Mouse (Mus musculus): ENCODE data around the gene Cep72.

Gene Cep72

DNA sequence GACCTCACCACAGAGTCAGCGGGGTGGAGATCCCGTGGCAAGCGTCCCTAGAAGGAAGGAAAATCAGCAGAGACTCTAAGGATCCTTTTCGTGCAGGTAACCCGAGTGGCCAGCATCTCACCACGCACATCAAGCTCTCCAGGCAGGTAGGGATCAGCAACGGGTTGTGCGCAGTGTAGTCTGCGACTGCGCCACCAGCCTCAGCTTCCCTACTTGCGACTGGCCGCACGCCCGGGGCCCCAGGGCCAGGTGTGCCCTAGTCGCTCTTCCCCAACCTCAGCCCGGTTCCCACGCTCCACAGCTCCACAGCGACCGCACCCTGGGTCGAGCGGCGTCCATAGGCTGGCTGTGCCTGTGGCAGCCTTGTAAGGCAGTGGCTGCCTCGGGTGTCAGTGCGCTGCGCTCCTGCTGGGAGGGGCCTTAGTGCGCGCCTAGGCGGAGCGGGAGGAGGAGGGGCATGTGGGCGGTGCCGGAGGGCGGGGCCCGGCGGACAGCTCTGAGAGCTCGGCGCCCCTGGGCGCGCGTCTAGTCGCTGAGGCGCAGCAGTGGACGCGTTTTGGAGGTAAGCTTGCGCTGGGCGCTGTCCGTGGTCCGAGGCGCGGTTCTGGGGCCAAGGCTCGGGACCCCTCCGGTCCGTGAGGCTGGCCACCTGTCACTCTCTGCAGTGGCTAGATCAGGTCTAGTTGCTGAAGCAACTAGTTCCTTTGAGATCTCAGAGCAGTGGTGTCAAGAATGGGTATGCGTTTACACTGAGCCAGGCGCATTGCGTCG is 53.0 kb downstream of the Cep72 start, which contains the start of gene Tppp:
TSS of gene Tppp (plus strand) at position 460 of the 771 bp plus-strand sequence.
- no peak for TF ChIP-seq GATA4 (IDR thresholded peaks at IDR 0.05; ENCODE audit: insufficient replicate concordance, low read length)

DNA sequence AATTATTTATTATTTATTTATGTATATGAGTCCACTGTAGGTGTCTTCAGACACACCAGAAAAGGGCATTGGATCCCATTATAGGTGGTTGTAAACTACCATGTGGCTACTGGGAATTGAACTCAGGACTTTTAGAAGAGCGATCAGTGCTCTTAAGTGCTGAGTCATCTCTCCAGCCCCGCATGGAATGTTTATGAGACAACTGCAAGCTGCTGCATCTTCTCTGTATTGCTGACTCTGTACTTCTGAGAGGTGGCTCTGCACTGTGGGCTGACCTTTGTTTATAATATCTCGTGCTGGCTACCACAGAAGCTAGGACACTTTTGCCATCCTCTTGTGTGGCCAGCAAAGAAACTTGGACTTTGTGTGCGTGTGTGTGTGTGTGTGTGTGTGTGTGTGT is 60.6 kb downstream of the Cep72 start:
- no peak for TF ChIP-seq GATA4 (IDR thresholded peaks at IDR 0.05; ENCODE audit: insufficient replicate concordance, low read length)

DNA sequence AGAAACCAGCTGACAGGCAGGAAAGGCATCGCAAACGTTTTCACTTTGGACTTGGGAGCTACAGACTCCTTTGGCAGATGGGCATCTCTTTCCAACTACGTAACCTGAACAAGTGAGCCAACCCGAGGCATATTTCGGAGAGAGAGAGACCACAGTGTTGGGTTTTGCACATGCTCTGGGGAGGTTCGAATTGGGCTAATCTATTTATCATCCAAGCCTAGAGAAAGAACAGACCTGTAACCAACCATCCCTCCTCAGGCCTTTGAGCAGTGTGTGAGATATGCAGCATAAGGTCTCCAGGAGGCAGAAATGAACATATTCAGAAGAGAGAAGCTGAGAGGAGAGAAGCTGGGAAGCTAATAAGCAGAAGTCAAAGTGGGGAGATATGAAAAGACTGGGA is 61.1 kb downstream of the Cep72 start:
- TF ChIP-seq GATA4 (IDR thresholded peaks at IDR 0.05; ENCODE audit: insufficient replicate concordance, low read length), result no peak

DNA sequence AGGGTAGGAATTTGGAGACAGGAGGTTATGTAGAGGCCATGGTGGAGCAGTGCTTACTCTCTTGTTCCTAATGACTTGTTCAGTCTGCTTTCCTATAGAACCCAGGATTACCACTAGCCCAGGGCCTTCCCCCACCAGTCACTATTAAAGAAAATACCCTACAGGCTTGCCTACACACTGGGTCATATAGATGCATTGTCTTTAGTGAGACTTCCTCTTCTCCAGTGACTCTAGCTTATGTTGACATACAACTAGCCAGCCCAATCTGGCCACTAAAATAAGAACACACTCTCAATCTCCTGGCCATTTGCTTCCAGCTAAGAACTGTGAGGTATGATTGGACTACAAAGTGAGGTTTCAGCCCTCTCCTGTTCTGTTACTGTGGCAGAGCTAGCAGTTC is 61.6 kb downstream of the Cep72 start:
- TF ChIP-seq GATA4 (IDR thresholded peaks at IDR 0.05; ENCODE audit: insufficient replicate concordance, low read length), result no peak

DNA sequence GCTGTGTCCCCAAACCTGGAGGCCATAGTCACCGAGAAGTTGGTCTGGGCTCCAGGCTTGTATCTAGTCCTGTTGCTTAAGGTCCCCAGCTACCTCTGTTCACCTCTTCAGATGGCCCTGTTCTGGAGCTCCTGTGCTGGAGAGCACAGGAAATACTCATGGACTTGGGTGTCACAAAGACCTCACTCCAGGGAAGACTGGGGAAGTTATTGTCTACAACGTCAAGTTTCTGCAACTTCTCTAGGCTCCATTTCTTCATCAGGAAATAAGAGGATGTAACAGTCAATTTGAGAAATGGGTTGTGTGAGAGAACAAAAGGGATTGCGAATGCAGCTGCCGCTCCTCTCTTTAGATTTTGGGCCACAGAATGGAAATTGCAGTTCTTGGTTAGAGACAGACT is 65.6 kb downstream of the Cep72 start:
- no peak for TF ChIP-seq GATA4 (IDR thresholded peaks at IDR 0.05; ENCODE audit: insufficient replicate concordance, low read length)

DNA sequence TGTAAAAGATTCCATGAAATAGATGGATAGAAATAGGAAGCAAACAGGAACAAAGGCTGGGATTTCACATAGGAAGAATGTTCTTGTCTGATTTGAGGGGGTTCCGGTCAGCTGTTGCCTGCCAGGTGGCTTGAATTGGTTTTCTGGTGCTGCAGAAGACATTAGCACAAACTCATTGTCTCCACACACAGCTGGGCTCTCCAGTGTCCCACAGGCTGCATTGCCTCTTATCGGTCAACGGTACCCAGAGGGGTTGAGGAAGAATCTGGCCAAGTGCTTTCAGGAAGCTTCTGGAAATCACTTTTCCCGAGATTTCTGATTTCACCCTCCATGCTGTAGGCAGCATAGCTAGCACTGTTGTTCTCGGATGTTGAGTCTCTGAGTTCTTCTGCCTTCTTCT is 70.8 kb downstream of the Cep72 start:
- TF ChIP-seq GATA4 (IDR thresholded peaks at IDR 0.05; ENCODE audit: insufficient replicate concordance, low read length), result no peak

DNA sequence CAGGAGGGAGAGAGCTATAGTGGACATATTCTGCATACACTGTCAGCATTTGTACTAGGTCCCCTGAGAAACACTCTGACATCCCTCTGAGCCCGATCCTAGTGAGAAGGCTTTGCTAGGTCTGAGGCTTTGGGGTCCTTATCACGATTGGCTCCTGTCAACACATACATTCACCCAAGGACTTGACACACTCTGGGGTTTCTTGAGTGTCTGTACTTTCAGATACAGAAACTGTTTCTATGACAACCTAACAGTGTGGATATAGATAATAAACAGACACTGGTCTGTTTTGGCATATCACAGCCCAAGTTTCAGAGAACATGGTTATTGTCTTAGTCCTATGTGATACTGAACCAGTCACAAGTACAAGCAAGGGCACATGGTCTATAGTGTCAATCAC is 71.3 kb downstream of the Cep72 start:
- TF ChIP-seq GATA4 (IDR thresholded peaks at IDR 0.05; ENCODE audit: insufficient replicate concordance, low read length), result no peak

DNA sequence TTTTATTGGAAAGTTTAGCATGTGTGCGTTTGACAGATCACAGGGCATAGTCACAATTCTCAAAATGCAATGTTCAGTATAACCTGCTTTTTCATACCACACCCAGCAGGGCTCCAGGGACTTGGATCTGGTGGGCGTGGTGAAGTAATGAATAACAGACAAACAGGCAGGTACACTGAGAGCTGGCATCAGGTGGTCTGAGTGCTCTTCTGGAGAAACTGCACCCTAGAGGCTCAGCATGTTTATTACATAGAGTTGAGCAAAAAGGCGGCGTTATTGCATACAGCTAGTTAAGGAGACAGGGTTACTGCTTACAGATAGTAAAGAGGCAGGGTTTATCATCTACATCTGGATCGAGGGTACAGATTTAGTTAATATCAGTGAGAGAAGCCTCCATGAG is 71.8 kb downstream of the Cep72 start:
- no peak for TF ChIP-seq GATA4 (IDR thresholded peaks at IDR 0.05; ENCODE audit: insufficient replicate concordance, low read length)

Data from liver, adult (tissue).